Mouse (Mus musculus): Measurements from ENCODE around the gene Id3. TPM values are rescaled to one million over a fixed set of nuclear protein-coding genes. Genes with fewer than 3 reads are reported as not detected.
"Not testable (repeated sequence)": the region's sequence is repeated elsewhere in the genome, so short reads cannot be mapped to it uniquely, and the experiment has no call there.

The Id3 gene
- polyA plus RNA-seq, 1 experiment from 2014 or later: 224 TPM

DNA sequence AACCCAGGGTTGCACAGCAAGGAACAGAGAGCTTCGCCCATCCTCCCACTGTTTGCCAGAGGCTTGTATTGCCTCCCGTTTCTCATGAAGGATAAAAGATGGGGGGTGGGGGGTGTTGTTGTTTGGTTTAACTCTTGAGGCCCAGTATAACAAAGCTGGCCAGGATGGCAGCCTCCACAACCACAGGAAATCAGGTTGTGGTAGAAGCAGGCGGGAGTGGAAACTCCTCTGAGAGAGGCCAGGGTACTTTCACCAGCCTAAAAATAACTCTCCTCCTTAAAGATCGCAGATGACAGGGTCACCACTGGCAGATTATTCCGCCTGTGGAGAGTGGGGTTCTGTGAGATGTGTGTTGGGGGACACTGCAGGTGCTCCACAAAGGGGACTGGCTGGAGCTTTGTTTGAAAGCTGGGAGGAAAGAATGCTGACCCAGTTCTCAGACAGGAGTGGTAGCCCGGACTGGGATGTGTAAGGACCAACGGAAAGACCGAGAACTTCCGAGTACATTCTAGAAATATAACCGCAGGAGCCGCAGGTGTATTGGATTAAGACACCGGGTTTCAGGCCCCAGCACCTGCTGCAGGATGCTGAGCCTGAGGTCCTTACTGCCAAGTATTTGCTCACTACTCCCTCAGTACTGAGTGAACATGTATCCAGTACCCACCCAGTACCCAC, 42.8 kb upstream of the Id3 start:
- 64% methylated on average over 12 of the region's 12 CpGs for WGBS
- Histone ChIP-seq H3K9ac (ENCODE audit: low read length) (no peak overlapping the region), H3K27me3 (ENCODE audit: control insufficient read depth, insufficient read depth, low read length) (no peaks in the 10 kb centered on the region), H3K4me1 (replicated peaks; ENCODE audit: control insufficient read depth, insufficient read depth) (0 out of 2 replicates have a peak, but pooled peaks cover 3% of the 10 kb centered on the region), H3K4me2 (replicated peaks; ENCODE audit: low read depth) (no peak overlapping the region), H3K9me3 (ENCODE audit: control insufficient read depth, low read length) (no peaks in the 10 kb centered on the region), H3K4me3 (ENCODE audit: low read depth, low read length) (no peak overlapping the region), H3K27ac (replicated peaks) (no peak overlapping the region), H3K36me3 (ENCODE audit: control insufficient read depth, insufficient read depth, low read length) (no peaks in the 10 kb centered on the region)
- TF ChIP-seq EP300 (optimal IDR thresholded peaks at IDR 0.05) (no peak), CTCF (IDR thresholded peaks at IDR 0.05; ENCODE audit: low read depth) (no peak)
- no peak for ATAC-seq (ENCODE audit: low FRiP score, low TSS enrichment)
- DNase-seq (ENCODE audit: low spot score): no peak

GRCm38 (mm10) chr4:136101753-136102152, 41.5 kb upstream of the Id3 start:
- ATAC-seq (ENCODE audit: low FRiP score, low TSS enrichment); DNase-seq (ENCODE audit: low spot score); H3K27me3 ChIP-seq (ENCODE audit: control insufficient read depth, insufficient read depth, low read length); H3K4me2 ChIP-seq (replicated peaks; ENCODE audit: low read depth); H3K9me3 ChIP-seq (ENCODE audit: control insufficient read depth, low read length); H3K27ac ChIP-seq (replicated peaks); H3K4me1 ChIP-seq (replicated peaks; ENCODE audit: control insufficient read depth, insufficient read depth); H3K4me3 ChIP-seq (ENCODE audit: low read depth, low read length); H3K9ac ChIP-seq (ENCODE audit: low read length); H3K36me3 ChIP-seq (ENCODE audit: control insufficient read depth, insufficient read depth, low read length): not testable (repeated sequence)
- 83% methylated on average over 4 of the region's 4 CpGs for WGBS

- Histone ChIP-seq H3K4me3 (ENCODE audit: low read depth, low read length) (no peak overlapping the region), H3K4me1 (replicated peaks; ENCODE audit: control insufficient read depth, insufficient read depth) (0 out of 2 replicates have a peak, but pooled peaks cover 3% of the 10 kb centered on the region), H3K9ac (ENCODE audit: low read length) (peak overlapping the region; percentile 31; the same call in 1 of the 2 replicates), H3K27me3 (ENCODE audit: control insufficient read depth, insufficient read depth, low read length) (no peaks in the 10 kb centered on the region), H3K4me2 (replicated peaks; ENCODE audit: low read depth) (peak overlapping the region; percentile 11), H3K27ac (replicated peaks) (no peak overlapping the region), H3K36me3 (ENCODE audit: control insufficient read depth, insufficient read depth, low read length) (no peaks in the 10 kb centered on the region), H3K9me3 (ENCODE audit: control insufficient read depth, low read length) (no peaks in the 10 kb centered on the region)
- WGBS: 31% methylated on average over 18 of the region's 18 CpGs
- ATAC-seq (ENCODE audit: low FRiP score, low TSS enrichment): peak; percentile 31; the same call in 1 of the 2 replicates
- no peak for DNase-seq (ENCODE audit: low spot score)
- no peak for TF ChIP-seq CTCF (IDR thresholded peaks at IDR 0.05; ENCODE audit: low read depth)
- no peak for TF ChIP-seq EP300 (optimal IDR thresholded peaks at IDR 0.05)
These were observed 38.5 kb upstream of the Id3 start for GRCm38 (mm10) chr4:136104590-136105337.

DNA sequence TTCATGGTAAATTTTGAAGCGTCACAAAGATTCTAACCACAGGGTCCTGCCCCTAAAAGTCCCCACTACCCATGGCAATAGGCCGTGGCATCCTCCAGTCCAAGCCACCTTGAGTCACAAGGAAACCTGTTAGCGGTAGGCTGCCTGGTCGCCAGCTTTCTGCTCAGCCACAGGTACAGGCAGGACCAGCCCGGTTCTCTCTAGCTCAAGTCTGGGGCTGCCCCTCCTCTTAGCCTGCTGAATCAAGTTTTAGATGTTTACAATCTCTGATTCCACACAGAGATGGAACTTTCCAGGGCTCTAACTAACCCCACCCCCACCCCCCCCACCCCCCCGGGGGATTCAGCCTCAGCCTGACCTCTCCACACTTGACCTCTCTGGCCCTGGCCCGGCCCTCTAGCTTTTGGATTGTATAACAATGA, 36.4 kb upstream of the Id3 start:
- Histone ChIP-seq H3K4me1 (replicated peaks; ENCODE audit: control insufficient read depth, insufficient read depth) (0 out of 2 replicates have a peak, but pooled peaks cover 3% of the 10 kb centered on the region), H3K9ac (ENCODE audit: low read length) (no peak overlapping the region), H3K4me2 (replicated peaks; ENCODE audit: low read depth) (no peak overlapping the region), H3K9me3 (ENCODE audit: control insufficient read depth, low read length) (no peaks in the 10 kb centered on the region), H3K27me3 (ENCODE audit: control insufficient read depth, insufficient read depth, low read length) (no peaks in the 10 kb centered on the region), H3K27ac (replicated peaks) (no peak overlapping the region), H3K36me3 (ENCODE audit: control insufficient read depth, insufficient read depth, low read length) (no peaks in the 10 kb centered on the region), H3K4me3 (ENCODE audit: low read depth, low read length) (no peak overlapping the region)
- no peak for DNase-seq (ENCODE audit: low spot score)
- peak; percentile 51; the same call in 1 of the 2 replicates for ATAC-seq (ENCODE audit: low FRiP score, low TSS enrichment)
- TF ChIP-seq CTCF (IDR thresholded peaks at IDR 0.05; ENCODE audit: low read depth): no peak
- no peak for TF ChIP-seq EP300 (optimal IDR thresholded peaks at IDR 0.05)
- 33% methylated on average over 7 of the region's 7 CpGs for WGBS

GRCm38 (mm10) chr4:136109153-136109552, 34.1 kb upstream of the Id3 start:
- DNase-seq (ENCODE audit: low spot score): no peak
- Histone ChIP-seq H3K27ac (replicated peaks) (no peak overlapping the region), H3K4me3 (ENCODE audit: low read depth, low read length) (no peak overlapping the region), H3K4me1 (replicated peaks; ENCODE audit: control insufficient read depth, insufficient read depth) (0 out of 2 replicates have a peak, but pooled peaks cover 3% of the 10 kb centered on the region), H3K9ac (ENCODE audit: low read length) (no peak overlapping the region), H3K36me3 (ENCODE audit: control insufficient read depth, insufficient read depth, low read length) (no peaks in the 10 kb centered on the region), H3K27me3 (ENCODE audit: control insufficient read depth, insufficient read depth, low read length) (no peaks in the 10 kb centered on the region), H3K9me3 (ENCODE audit: control insufficient read depth, low read length) (no peaks in the 10 kb centered on the region), H3K4me2 (replicated peaks; ENCODE audit: low read depth) (no peak overlapping the region)
- no peak for TF ChIP-seq EP300 (optimal IDR thresholded peaks at IDR 0.05)
- no peak for TF ChIP-seq CTCF (IDR thresholded peaks at IDR 0.05; ENCODE audit: low read depth)
- WGBS: 89% methylated on average over 2 of the region's 2 CpGs
- ATAC-seq (ENCODE audit: low FRiP score, low TSS enrichment): no peak

All from stomach, postnatal 0 days (tissue).